Mouse (Mus musculus) testis, adult 2 months (tissue): ENCODE measurements around the gene Tbc1d25.

ENCODE experiments used
- CTCF ChIP-seq: fragments of 200-500 bp; IDR thresholded peaks from 2 replicates; pipeline ENCODE4 v1.5.1; 2012; ENCODE audit warnings: low read depth, mild to moderate bottlenecking, inconsistent platforms, low read length, moderate library complexity; ENCODE audit not compliant: control insufficient read depth, insufficient read depth, insufficient replicate concordance
- POLR2A ChIP-seq: fragments of 200-500 bp; IDR thresholded peaks from 2 replicates; pipeline ENCODE4 v1.6.1; 2012; ENCODE audit warnings: low read depth, mild to moderate bottlenecking, inconsistent platforms, low read length, moderate library complexity; ENCODE audit not compliant: control insufficient read depth

DNA sequence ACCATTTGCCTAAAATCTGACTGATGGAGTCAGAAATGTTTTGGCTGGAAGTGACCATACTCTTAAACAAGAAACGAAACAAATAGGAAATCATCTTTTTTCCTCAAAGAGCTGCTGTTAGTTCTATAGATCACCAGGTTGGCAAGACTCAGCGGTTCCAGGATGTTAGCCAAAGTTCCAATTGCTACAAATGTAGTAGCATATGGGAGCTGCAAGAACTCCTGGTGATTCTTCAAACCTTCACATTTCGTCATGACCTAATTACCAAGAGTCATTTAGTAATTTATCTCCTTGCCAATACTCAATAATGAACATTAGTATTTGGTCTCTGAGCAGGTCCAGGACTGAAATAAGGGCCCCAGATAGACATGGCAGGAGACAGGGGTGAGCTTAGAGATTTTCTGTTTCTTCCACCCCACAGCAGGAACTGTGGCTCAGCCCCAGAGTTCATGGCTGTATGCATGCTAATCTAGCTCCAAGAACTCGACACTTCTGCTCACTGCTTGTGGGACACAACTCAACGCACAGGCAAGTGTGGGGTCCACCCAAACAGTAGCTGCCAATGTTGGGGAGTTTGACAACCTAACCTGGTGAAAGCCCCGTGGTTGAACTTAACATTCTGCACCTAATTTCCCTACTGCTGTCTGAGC is 52.0 kb downstream of the Tbc1d25 start:
- TF ChIP-seq CTCF (no peak), POLR2A (no peak)
